In the genomic region with DNA sequence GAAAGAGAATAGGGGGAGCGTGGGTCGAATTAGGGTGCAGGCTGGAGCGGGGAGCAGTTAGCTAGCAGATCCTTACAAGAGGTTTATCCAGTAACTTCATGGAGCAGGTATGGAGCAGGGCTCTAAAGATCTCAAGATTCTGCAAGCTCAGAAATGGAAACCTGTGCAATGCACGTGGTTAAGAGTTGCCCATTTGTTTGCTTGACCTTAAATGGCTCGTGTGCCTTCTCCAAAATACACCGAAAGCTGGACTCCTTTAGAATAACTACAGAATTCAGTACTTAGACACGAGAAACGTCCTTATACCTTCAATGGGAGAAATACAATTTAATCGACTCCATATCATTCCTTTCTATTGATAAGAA, we compare ENCODE assay signal across 9 mouse cellular contexts. TPM values are rescaled to one million over a fixed set of nuclear protein-coding genes. Genes with fewer than 3 reads are reported as not detected.
A peak's percentile ranks its signal among the peaks of the same experiment; 100 is the strongest.
DNase-seq lines count a peak whose midpoint lies in the region; ATAC-seq and TF ChIP-seq lines count a peak whose summit lies in the region.
"Had no signal": no experiment of that assay in that cellular context is flagged by ENCODE, and none has a peak within 500 bp of the region (broad histone marks: within the 10 kb centered on the region; RNA-seq: fewer than 3 reads in every experiment).

No protein-coding gene starts in this region.

- ATAC-seq in heart, embryonic 15.5 days (replicated peaks; ENCODE audit: insufficient number of reproducible peaks, insufficient read depth, low FRiP score, low read depth) = no peak
- no peak for ATAC-seq in hindbrain, embryonic 12.5 days (ENCODE audit: low FRiP score)
- ATAC-seq in midbrain, embryonic 11.5 days (ENCODE audit: low FRiP score) = no peak

- H3K9me3 ChIP-seq in heart, embryonic 15.5 days (replicated peaks) = no peaks in the 10 kb centered on the region
- no peaks in the 10 kb centered on the region for H3K9me3 ChIP-seq in MEL (replicated peaks; ENCODE audit: insufficient read depth, low read length)
- H3K9me3 ChIP-seq in hindbrain, embryonic 12.5 days (replicated peaks) = no peaks in the 10 kb centered on the region
- no peaks in the 10 kb centered on the region for H3K9me3 ChIP-seq in midbrain, embryonic 11.5 days (ENCODE audit: control insufficient read depth, low read length)
- H3K9me3 ChIP-seq: G1E had no signal

- peak overlapping the region; percentile 58 for H3K4me2 ChIP-seq in heart, embryonic 15.5 days
- H3K4me2 ChIP-seq in hindbrain, embryonic 12.5 days (replicated peaks) = peak overlapping the region; percentile 67
- H3K4me2 ChIP-seq in midbrain, embryonic 11.5 days = peak overlapping the region; percentile 72

- no peak for TF ChIP-seq CTCF in MEL (IDR thresholded peaks at IDR 0.05 in 2 of 3, conservative IDR thresholded peaks at IDR 0.05 in 1 of 3; ENCODE audit: control insufficient read depth in 1 of 3, insufficient read depth in 1 of 3, low read depth in 2 of 3, low read length in 3 of 3, poor library complexity in 1 of 3, severe bottlenecking in 1 of 3)

- H3K27ac ChIP-seq in heart, embryonic 15.5 days = peak overlapping the region; percentile 100
- peak overlapping the region; percentile 64 for H3K27ac ChIP-seq in MEL (ENCODE audit: control insufficient read depth, low read depth, low read length)
- H3K27ac ChIP-seq in hindbrain, embryonic 12.5 days = peak overlapping the region; percentile 100
- peak overlapping the region; percentile 100 for H3K27ac ChIP-seq in midbrain, embryonic 11.5 days (ENCODE audit: low read depth, low read length)

- H3K36me3 ChIP-seq in heart, embryonic 15.5 days = no peaks in the 10 kb centered on the region
- peaks cover 0 to 23% of the 10 kb centered on the region in 2 experiments; a peak in 2 of 4 replicates for H3K36me3 ChIP-seq in MEL (ENCODE audit: control insufficient read depth in 1 of 2, insufficient read depth in 2 of 2, low read length in 2 of 2)
- H3K36me3 ChIP-seq in hindbrain, embryonic 12.5 days = no peaks in the 10 kb centered on the region
- H3K36me3 ChIP-seq in midbrain, embryonic 11.5 days (ENCODE audit: control insufficient read depth, insufficient read depth, low read length) = no peaks in the 10 kb centered on the region
- H3K36me3 ChIP-seq: G1E had no signal

- no peak for TF ChIP-seq POLR2A in MEL (IDR thresholded peaks at IDR 0.05; ENCODE audit: control insufficient read depth in 1 of 2, insufficient read depth in 1 of 2, low read depth in 1 of 2, low read length in 2 of 2, poor library complexity in 1 of 2)

- H3K27me3 ChIP-seq in heart, embryonic 15.5 days = no peaks in the 10 kb centered on the region
- no peaks in the 10 kb centered on the region for H3K27me3 ChIP-seq in MEL (ENCODE audit: control insufficient read depth in 1 of 2, insufficient read depth in 2 of 2, low read length in 2 of 2)
- H3K27me3 ChIP-seq in hindbrain, embryonic 12.5 days = no peaks in the 10 kb centered on the region
- no peaks in the 10 kb centered on the region for H3K27me3 ChIP-seq in midbrain, embryonic 11.5 days (ENCODE audit: control insufficient read depth, insufficient read depth, low read length)

- peaks cover 10% of the 10 kb centered on the region for H3K79me2 ChIP-seq in MEL (ENCODE audit: control insufficient read depth, insufficient read depth, low read length, poor library complexity)

- DNase-seq in heart, adult 9 months (ENCODE audit: low spot score in 2 of 2) = no peak
- no peak for DNase-seq in MEL (ENCODE audit: low read depth, low spot score)
- no peak for DNase-seq in midbrain, embryonic 11.5 days (ENCODE audit: low spot score, missing footprints)
- no peak for DNase-seq in adrenal gland, postnatal 4 days (ENCODE audit: low spot score in 2 of 2)
- no peak for DNase-seq in right cerebral cortex, postnatal 10 days (ENCODE audit: low spot score in 2 of 2)
- no peak for DNase-seq in kidney, postnatal 4 days

- H3K4me1 ChIP-seq in heart, embryonic 15.5 days (replicated peaks) = peaks cover 18% of the 10 kb centered on the region
- H3K4me1 ChIP-seq in MEL (ENCODE audit: control insufficient read depth in 1 of 2, insufficient read depth in 2 of 2, low read length in 2 of 2) = peaks cover 7 to 25% of the 10 kb centered on the region in 2 experiments; a peak in 3 of 4 replicates
- peaks cover 26% of the 10 kb centered on the region for H3K4me1 ChIP-seq in hindbrain, embryonic 12.5 days
- peaks cover 7% of the 10 kb centered on the region for H3K4me1 ChIP-seq in midbrain, embryonic 11.5 days (ENCODE audit: control insufficient read depth, insufficient read depth, low read length)

- peak overlapping the region; percentile 90 for H3K4me3 ChIP-seq in heart, embryonic 15.5 days
- H3K4me3 ChIP-seq in MEL (ENCODE audit: control insufficient read depth in 1 of 2, insufficient read depth in 1 of 2, low read depth in 2 of 2, low read length in 2 of 2) = peak overlapping the region; percentile 77 to 95
- H3K4me3 ChIP-seq in hindbrain, embryonic 12.5 days = peak overlapping the region; percentile 71
- peak overlapping the region; percentile 72 for H3K4me3 ChIP-seq in midbrain, embryonic 11.5 days (ENCODE audit: low read depth, low read length)

- no peak for TF ChIP-seq RAD21 in MEL (IDR thresholded peaks at IDR 0.05; ENCODE audit: low read depth, low read length)

- 23% methylated on average over 9 of the region's 9 CpGs for WGBS in heart, embryonic 15.5 days
- WGBS in hindbrain, embryonic 12.5 days = 20% methylated on average over 9 of the region's 9 CpGs
- 25% methylated on average over 9 of the region's 9 CpGs for WGBS in midbrain, embryonic 11.5 days

- no peak for TF ChIP-seq EP300 in MEL (IDR thresholded peaks at IDR 0.05; ENCODE audit: low read depth in 1 of 2, low read length in 2 of 2)

- peak overlapping the region; percentile 100 for H3K9ac ChIP-seq in heart, embryonic 15.5 days
- H3K9ac ChIP-seq in MEL (ENCODE audit: control insufficient read depth, low read depth, low read length, poor library complexity, severe bottlenecking) = peak overlapping the region; percentile 73
- H3K9ac ChIP-seq in hindbrain, embryonic 12.5 days = peak overlapping the region; percentile 98
- peak overlapping the region; percentile 99 for H3K9ac ChIP-seq in midbrain, embryonic 11.5 days (ENCODE audit: low read length)

TF ChIP-seq in MEL, 35 proteins besides CTCF, POLR2A, EP300 and RAD21:
- TF ChIP-seq JUND (IDR thresholded peaks at IDR 0.05; ENCODE audit: low read depth, low read length) = no peak
- TF ChIP-seq SMC3 (IDR thresholded peaks at IDR 0.05; ENCODE audit: low read depth, low read length) = no peak
- no peak for TF ChIP-seq ZKSCAN1 (IDR thresholded peaks at IDR 0.05; ENCODE audit: low read depth, low read length)
- peak; percentile 52 for TF ChIP-seq MXI1 (IDR thresholded peaks at IDR 0.05; ENCODE audit: low read depth, low read length)
- no peak for TF ChIP-seq POLR2AphosphoS5 (IDR thresholded peaks at IDR 0.05; ENCODE audit: borderline replicate concordance, low read depth, low read length)
- no peak for TF ChIP-seq MAZ (IDR thresholded peaks at IDR 0.05; ENCODE audit: low read depth, low read length)
- no peak for TF ChIP-seq SIN3A (IDR thresholded peaks at IDR 0.05; ENCODE audit: low read length)
- no peak for TF ChIP-seq CHD2 (IDR thresholded peaks at IDR 0.05; ENCODE audit: low read length)
- no peak for TF ChIP-seq NRF1 (IDR thresholded peaks at IDR 0.05; ENCODE audit: insufficient read depth, low read depth, low read length, poor library complexity, severe bottlenecking)
- TF ChIP-seq MAX (IDR thresholded peaks at IDR 0.05; ENCODE audit: low read length) = peak; percentile 56; the same call in 1 of the 2 replicates
- no peak for TF ChIP-seq RCOR1 (IDR thresholded peaks at IDR 0.05; ENCODE audit: low read depth, low read length)
- TF ChIP-seq UBTF (IDR thresholded peaks at IDR 0.05; ENCODE audit: borderline replicate concordance, insufficient read depth, low read depth, low read length) = no peak
- TF ChIP-seq ELF1 (IDR thresholded peaks at IDR 0.05; ENCODE audit: low read depth, low read length) = no peak
- TF ChIP-seq TBP (IDR thresholded peaks at IDR 0.05; ENCODE audit: low read depth, low read length) = 0 out of 2 replicates have a peak, but pooled peaks have one; percentile 11
- TF ChIP-seq ETS1 (IDR thresholded peaks at IDR 0.05; ENCODE audit: low read depth, low read length) = no peak
- TF ChIP-seq GABPA (IDR thresholded peaks at IDR 0.05; ENCODE audit: low read depth, low read length) = no peak
- no peak for TF ChIP-seq E2F4 (IDR thresholded peaks at IDR 0.05; ENCODE audit: borderline replicate concordance, low read depth, low read length)
- peak; percentile 77 for TF ChIP-seq MYC (IDR thresholded peaks at IDR 0.05; ENCODE audit: low read depth, low read length)
- no peak for TF ChIP-seq MAFK (IDR thresholded peaks at IDR 0.05; ENCODE audit: borderline replicate concordance, low read depth, low read length)
- no peak for TF ChIP-seq ZNF384 (IDR thresholded peaks at IDR 0.05; ENCODE audit: low read depth, low read length)

RNA-seq across cellular contexts. Expression of gene Klf7, which starts 0.4 kb away (rescaled TPM):
- polyA plus RNA-seq in heart, embryonic 15.5 days (2015; fragmentation: Nextera tagmentation; extraction: Ambion mirVana) = 18.9 and 19.5 TPM in 2 replicates
- total RNA-seq in MEL (2012; rRNA removed) = 1.6 and 2.7 TPM in 2 replicates
- polyA plus RNA-seq in MEL (2012; ENCODE audit: insufficient read depth in 1 of 2, insufficient read length in 2 of 2, low read depth in 1 of 2, low replicate concordance in 2 of 2, missing spikeins in 1 of 2) = 1 to 10 TPM in 1 of 2 experiments, not detected in 1; 3.1 TPM
- polyA plus RNA-seq in hindbrain, embryonic 12.5 days (2016; fragmentation: Nextera tagmentation; extraction: Ambion mirVana) = 53.2 and 53.4 TPM in 2 replicates
- 30.4 and 32.0 TPM in 2 replicates for polyA plus RNA-seq in midbrain, embryonic 11.5 days (2014; fragmentation: Nextera tagmentation; extraction: Ambion mirVana)
- total RNA-seq in adrenal gland, postnatal 4 days (2021) = 10 to 100 TPM; 23.3 to 29.2 TPM
- polyA plus RNA-seq: G1E had no signal
